8 mouse cellular contexts compared by ENCODE assay signal in genomic region chr16:23987341-23988156, GRCm38 (mm10). TPM values are rescaled to one million over a fixed set of nuclear protein-coding genes. Genes with fewer than 3 reads are reported as not detected.
DNase-seq lines count a peak whose midpoint lies in the region; ATAC-seq lines count a peak whose summit lies in the region.

No protein-coding gene starts in this region.

- 1% methylated on average over 61 of the region's 64 CpGs for WGBS in heart, embryonic 11.5 days (ENCODE audit: insufficient replicate concordance)
- under 1% methylated on average over 62 of the region's 64 CpGs for WGBS in kidney, embryonic 16.5 days
- WGBS in macrophage (ENCODE audit: missing documents), result 2% methylated on average over 63 of the region's 64 CpGs

- H3K79me2 ChIP-seq in macrophage (ENCODE audit: inconsistent target), result peaks cover 41% of the 10 kb centered on the region

- peak overlapping the region; percentile 71 for H3K4me2 ChIP-seq in heart, embryonic 11.5 days
- H3K4me2 ChIP-seq in kidney, embryonic 16.5 days (replicated peaks; ENCODE audit: low read depth, low read length), result peak overlapping the region; percentile 99

- H3K4me1 ChIP-seq in heart, embryonic 11.5 days (ENCODE audit: control insufficient read depth, insufficient read depth, low read length), result peaks cover 17% of the 10 kb centered on the region; the same call in 1 of the 2 replicates
- H3K4me1 ChIP-seq in kidney, embryonic 16.5 days (ENCODE audit: insufficient read depth, low read length), result peaks cover 48% of the 10 kb centered on the region

- peak overlapping the region; percentile 98 for H3K27ac ChIP-seq in heart, embryonic 11.5 days (ENCODE audit: low read depth, low read length)
- H3K27ac ChIP-seq in kidney, embryonic 16.5 days (ENCODE audit: low read length), result peak overlapping the region; percentile 99
- H3K27ac ChIP-seq in macrophage, result peak overlapping the region; percentile 84

- peak overlapping the region; percentile 79 for H3K9ac ChIP-seq in heart, embryonic 11.5 days (ENCODE audit: low read depth, low read length)
- peak overlapping the region; percentile 93 for H3K9ac ChIP-seq in kidney, embryonic 16.5 days (replicated peaks; ENCODE audit: low read length)

- 0 out of 2 replicates have a peak, but pooled peaks have one; percentile 27 for ATAC-seq in heart, embryonic 11.5 days (replicated peaks; ENCODE audit: insufficient number of reproducible peaks, low FRiP score, low TSS enrichment)
- ATAC-seq in kidney, embryonic 16.5 days (ENCODE audit: low FRiP score, low TSS enrichment), result no peak
- ATAC-seq in inflammation-experienced regulatory T-cells, adult 6 months, result no peak

- no peaks in the 10 kb centered on the region for H3K27me3 ChIP-seq in heart, embryonic 11.5 days (ENCODE audit: control insufficient read depth, insufficient read depth, low read length)
- H3K27me3 ChIP-seq in kidney, embryonic 16.5 days (ENCODE audit: insufficient read depth, low read length), result no peaks in the 10 kb centered on the region

- DNase-seq in right cerebral cortex, postnatal 14 days, result peak; percentile 48
- no peak for DNase-seq in right cerebral cortex, adult 18-20 months
- DNase-seq in cerebellum, adult 9-11 months, result peak; percentile 78
- peak; percentile 39 to 77 for DNase-seq in spleen, postnatal 4 days (ENCODE audit: low spot score in 2 of 2)

- H3K9me3 ChIP-seq in heart, embryonic 11.5 days (replicated peaks; ENCODE audit: control insufficient read depth, low read length), result no peaks in the 10 kb centered on the region
- H3K9me3 ChIP-seq in kidney, embryonic 16.5 days (ENCODE audit: low read length), result no peaks in the 10 kb centered on the region

- peak overlapping the region; percentile 80 for H3K4me3 ChIP-seq in heart, embryonic 11.5 days (ENCODE audit: low read depth, low read length)
- peak overlapping the region; percentile 77 for H3K4me3 ChIP-seq in kidney, embryonic 16.5 days (ENCODE audit: low read length)
- peak overlapping the region; percentile 83 for H3K4me3 ChIP-seq in macrophage (ENCODE audit: inconsistent target)

- H3K36me3 ChIP-seq in heart, embryonic 11.5 days (ENCODE audit: control insufficient read depth, insufficient read depth, low read length), result no peaks in the 10 kb centered on the region
- H3K36me3 ChIP-seq in kidney, embryonic 16.5 days (ENCODE audit: insufficient read depth, low read length), result no peaks in the 10 kb centered on the region
- H3K36me3 ChIP-seq in macrophage (ENCODE audit: inconsistent target), result no peaks in the 10 kb centered on the region

RNA-seq across cellular contexts. Expression of gene Gm37419, which starts 0.7 kb away (rescaled TPM):
- polyA plus RNA-seq in heart, embryonic 11.5 days (2014; fragmentation: Nextera tagmentation; extraction: Ambion mirVana), result not detected in 2 replicates
- polyA plus RNA-seq in kidney, embryonic 16.5 days (2015; fragmentation: Nextera tagmentation; extraction: Ambion mirVana), result not detected in 2 replicates
- total RNA-seq in macrophage (2018; cell fraction: chromatin; rRNA removed), result not detected
- total RNA-seq in macrophage (2018; cell fraction: cytosol; rRNA removed), result not detected
- total RNA-seq in macrophage (2018; cell fraction: nucleus; rRNA removed), result not detected
- not detected in 3 replicates for polyA plus RNA-seq in macrophage (2018)
- polyA plus RNA-seq in inflammation-experienced regulatory T-cells, adult 6 months (2017; shearing (Covaris generic)), result not detected

RNA-seq across cellular contexts. Expression of gene Bcl6, which starts 1.1 kb away (rescaled TPM):
- 0.27 and 0.40 TPM in 2 replicates for polyA plus RNA-seq in heart, embryonic 11.5 days (2014; fragmentation: Nextera tagmentation; extraction: Ambion mirVana)
- 0.84 and 0.94 TPM in 2 replicates for polyA plus RNA-seq in kidney, embryonic 16.5 days (2015; fragmentation: Nextera tagmentation; extraction: Ambion mirVana)
- 100 to 1,000 TPM in 6 of 26 experiments, 10 to 100 TPM in 20; 33.1 to 151 (median 74.7) TPM for total RNA-seq in macrophage (2018; cell fraction: chromatin; rRNA removed)
- total RNA-seq in macrophage (2018; cell fraction: cytosol; rRNA removed), result 10 to 100 TPM; 21.2 to 66.1 (median 30.9) TPM
- 100 to 1,000 TPM in 8 of 26 experiments, 10 to 100 TPM in 18; 32.3 to 131 (median 80.4) TPM for total RNA-seq in macrophage (2018; cell fraction: nucleus; rRNA removed)
- 17.7 to 34.4 TPM (median 23.6 TPM) in 3 replicates for polyA plus RNA-seq in macrophage (2018)
- 10 to 100 TPM in 2 of 3 experiments, 1 to 10 TPM in 1; 8.4 to 28.5 (median 10.2) TPM for polyA plus RNA-seq in inflammation-experienced regulatory T-cells, adult 6 months (2017; shearing (Covaris generic))

RNA-seq across cellular contexts. Expression of gene Rtp2, which starts 55.4 kb away (rescaled TPM):
- not detected in 2 replicates for polyA plus RNA-seq in heart, embryonic 11.5 days (2014; fragmentation: Nextera tagmentation; extraction: Ambion mirVana)
- not detected in 2 replicates for polyA plus RNA-seq in kidney, embryonic 16.5 days (2015; fragmentation: Nextera tagmentation; extraction: Ambion mirVana)
- not detected for total RNA-seq in macrophage (2018; cell fraction: chromatin; rRNA removed)
- not detected for total RNA-seq in macrophage (2018; cell fraction: cytosol; rRNA removed)
- not detected for total RNA-seq in macrophage (2018; cell fraction: nucleus; rRNA removed)
- polyA plus RNA-seq in macrophage (2018), result not detected in 3 replicates
- not detected for polyA plus RNA-seq in inflammation-experienced regulatory T-cells, adult 6 months (2017; shearing (Covaris generic))
